Mouse (Mus musculus) cerebellum, adult 8-10 months (tissue): ENCODE data around the gene Wdr70.

Source experiments
- DNase-seq: peaks from one replicate; pipeline ENCODE4 v3.0.0; 2022

The Wdr70 gene

GRCm38 (mm10) chr15:8027503-8027902 is 71.5 kb downstream of the Wdr70 start:
- no peak for DNase-seq

GRCm38 (mm10) chr15:8011418-8011817 is 87.6 kb downstream of the Wdr70 start:
- no peak for DNase-seq

GRCm38 (mm10) chr15:8007413-8007812 is 91.6 kb downstream of the Wdr70 start:
- DNase-seq, result no peak

GRCm38 (mm10) chr15:8006056-8006455 is 93.0 kb downstream of the Wdr70 start:
- no peak for DNase-seq

GRCm38 (mm10) chr15:8005506-8005905 is 93.5 kb downstream of the Wdr70 start:
- peak; percentile 46 for DNase-seq

GRCm38 (mm10) chr15:8003789-8004188 is 95.2 kb downstream of the Wdr70 start:
- no peak for DNase-seq

- DNase-seq, result peak; percentile 23
Measured at GRCm38 (mm10) chr15:7998843-7999546, 100.0 kb downstream of the Wdr70 start.

- no peak for DNase-seq
Measured at GRCm38 (mm10) chr15:7998095-7998494, 100.9 kb downstream of the Wdr70 start.

GRCm38 (mm10) chr15:7993721-7994120 is 105.3 kb downstream of the Wdr70 start:
- no peak for DNase-seq

- no peak for DNase-seq
Measured at GRCm38 (mm10) chr15:7990101-7990500, 108.9 kb downstream of the Wdr70 start.

GRCm38 (mm10) chr15:7987374-7987773 is 111.6 kb downstream of the Wdr70 start:
- no peak for DNase-seq

- DNase-seq, result no peak
Measured at GRCm38 (mm10) chr15:7986274-7986673, 112.7 kb downstream of the Wdr70 start.

- no peak for DNase-seq
Measured at GRCm38 (mm10) chr15:7978640-7979039, 120.4 kb downstream of the Wdr70 start.

- no peak for DNase-seq
Measured at GRCm38 (mm10) chr15:7976775-7977174, 122.2 kb downstream of the Wdr70 start.

GRCm38 (mm10) chr15:7974368-7974767 is 124.6 kb downstream of the Wdr70 start:
- DNase-seq, result no peak

- no peak for DNase-seq
Measured at GRCm38 (mm10) chr15:7972528-7972927, 126.5 kb downstream of the Wdr70 start.

- DNase-seq, result no peak
Measured at GRCm38 (mm10) chr15:7962786-7963185, 136.2 kb downstream of the Wdr70 start.

GRCm38 (mm10) chr15:7961489-7961888 is 137.5 kb downstream of the Wdr70 start:
- no peak for DNase-seq

- DNase-seq, result no peak
Measured at GRCm38 (mm10) chr15:7956899-7957298, 142.1 kb downstream of the Wdr70 start.

GRCm38 (mm10) chr15:7950561-7950960 is 148.4 kb downstream of the Wdr70 start:
- no peak for DNase-seq

GRCm38 (mm10) chr15:7941690-7942089 is 157.3 kb downstream of the Wdr70 start:
- no peak for DNase-seq

GRCm38 (mm10) chr15:7935571-7936165 is 163.3 kb downstream of the Wdr70 start:
- DNase-seq, result no peak

- no peak for DNase-seq
Measured at GRCm38 (mm10) chr15:7934580-7934979, 164.4 kb downstream of the Wdr70 start.

- DNase-seq, result no peak
Measured at GRCm38 (mm10) chr15:7934105-7934504, 164.9 kb downstream of the Wdr70 start.

GRCm38 (mm10) chr15:7931605-7932008 is 167.4 kb downstream of the Wdr70 start:
- DNase-seq, result no peak
